Mouse (Mus musculus): ENCODE measurements at regions not wholly inside any gene's neighbourhood (a gene's known extent, or its start where the extent isn't known, plus 50 kb on each side); places are given as distances from the start of the nearest gene placed in this dataset.
"Not testable (repeated sequence)": the region's sequence is repeated elsewhere in the genome, so short reads cannot be mapped to it uniquely, and the experiment has no call there.

- H3K27ac ChIP-seq (replicated peaks) = no peak overlapping the region
- 50% methylated on average over 6 of the region's 6 CpGs for WGBS
- H3K36me3 ChIP-seq = no peaks in the 10 kb centered on the region
- no peak overlapping the region for H3K4me3 ChIP-seq (replicated peaks)
- ATAC-seq (ENCODE audit: insufficient number of reproducible peaks, low FRiP score, low TSS enrichment, low read depth) = no peak
- H3K9ac ChIP-seq = no peak overlapping the region
- H3K27me3 ChIP-seq = peaks cover 22% of the 10 kb centered on the region
- 0 out of 2 replicates have a peak overlapping the region, but pooled peaks have one; percentile 5 for H3K4me2 ChIP-seq (replicated peaks)
- H3K9me3 ChIP-seq (replicated peaks) = no peaks in the 10 kb centered on the region
- peaks cover 7% of the 10 kb centered on the region for H3K4me1 ChIP-seq
Measured at GRCm38 (mm10) chr17:83044515-83044914, 170.6 kb upstream of the Pkdcc start.

GRCm38 (mm10) chr17:83049972-83050535 is 165.0 kb upstream of the Pkdcc start:
- no peak overlapping the region for H3K9ac ChIP-seq
- WGBS = 71% methylated on average over 13 of the region's 13 CpGs
- no peak overlapping the region for H3K27ac ChIP-seq (replicated peaks)
- H3K9me3 ChIP-seq (replicated peaks) = no peaks in the 10 kb centered on the region
- no peaks in the 10 kb centered on the region for H3K36me3 ChIP-seq
- no peak overlapping the region for H3K4me3 ChIP-seq (replicated peaks)
- H3K27me3 ChIP-seq = peaks cover 34% of the 10 kb centered on the region
- H3K4me1 ChIP-seq = peaks cover 3% of the 10 kb centered on the region; the same call in 1 of the 2 replicates
- no peak overlapping the region for H3K4me2 ChIP-seq (replicated peaks)
- no peak for ATAC-seq (ENCODE audit: insufficient number of reproducible peaks, low FRiP score, low TSS enrichment, low read depth)

GRCm38 (mm10) chr17:83050591-83051197 is 164.4 kb upstream of the Pkdcc start:
- no peak for ATAC-seq (ENCODE audit: insufficient number of reproducible peaks, low FRiP score, low TSS enrichment, low read depth)
- peaks cover 30% of the 10 kb centered on the region for H3K27me3 ChIP-seq
- H3K4me1 ChIP-seq = peaks cover 3% of the 10 kb centered on the region; the same call in 1 of the 2 replicates
- H3K36me3 ChIP-seq = no peaks in the 10 kb centered on the region
- H3K4me2 ChIP-seq (replicated peaks) = no peak overlapping the region
- H3K27ac ChIP-seq (replicated peaks) = no peak overlapping the region
- no peaks in the 10 kb centered on the region for H3K9me3 ChIP-seq (replicated peaks)
- H3K9ac ChIP-seq = no peak overlapping the region
- WGBS = 31% methylated on average over 11 of the region's 11 CpGs
- H3K4me3 ChIP-seq (replicated peaks) = no peak overlapping the region

GRCm38 (mm10) chr17:83052613-83053140 is 162.4 kb upstream of the Pkdcc start:
- Histone ChIP-seq H3K4me1 (peaks cover 3% of the 10 kb centered on the region; the same call in 1 of the 2 replicates), H3K27me3 (peaks cover 23% of the 10 kb centered on the region)
- 52% methylated on average over 6 of the region's 6 CpGs for WGBS

GRCm38 (mm10) chr17:83057832-83058231 is 157.3 kb upstream of the Pkdcc start:
- 21% methylated on average over 3 of the region's 3 CpGs for WGBS
- Histone ChIP-seq H3K9me3 (replicated peaks) (no peaks in the 10 kb centered on the region), H3K27me3 (peaks cover 2% of the 10 kb centered on the region; the same call in 1 of the 2 replicates)

More at GRCm38 (mm10) chr17:83052613-83053140, 162.4 kb upstream of the Pkdcc start:
- no peaks in the 10 kb centered on the region for H3K9me3 ChIP-seq (replicated peaks)
- ATAC-seq (ENCODE audit: insufficient number of reproducible peaks, low FRiP score, low TSS enrichment, low read depth) = peak; percentile 61; the same call in 1 of the 2 replicates
- no peak overlapping the region for H3K4me2 ChIP-seq (replicated peaks)
- H3K4me3 ChIP-seq (replicated peaks) = no peak overlapping the region
- no peak overlapping the region for H3K27ac ChIP-seq (replicated peaks)
- H3K36me3 ChIP-seq = no peaks in the 10 kb centered on the region
- H3K9ac ChIP-seq = no peak overlapping the region

GRCm38 (mm10) chr17:83061843-83062242 is 153.2 kb upstream of the Pkdcc start:
- Histone ChIP-seq H3K27me3 (peaks cover 16% of the 10 kb centered on the region), H3K27ac (replicated peaks) (no peak overlapping the region), H3K36me3 (no peaks in the 10 kb centered on the region), H3K4me2 (replicated peaks) (no peak overlapping the region), H3K9ac (no peak overlapping the region), H3K4me3 (replicated peaks) (no peak overlapping the region), H3K4me1 (no peaks in the 10 kb centered on the region), H3K9me3 (replicated peaks) (no peaks in the 10 kb centered on the region)
- WGBS = 40% methylated on average over 6 of the region's 6 CpGs
- ATAC-seq (ENCODE audit: insufficient number of reproducible peaks, low FRiP score, low TSS enrichment, low read depth) = no peak

More at GRCm38 (mm10) chr17:83057832-83058231, 157.3 kb upstream of the Pkdcc start:
- Histone ChIP-seq H3K4me3 (replicated peaks) (no peak overlapping the region), H3K4me2 (replicated peaks) (no peak overlapping the region), H3K4me1 (no peaks in the 10 kb centered on the region), H3K27ac (replicated peaks) (no peak overlapping the region), H3K9ac (no peak overlapping the region), H3K36me3 (no peaks in the 10 kb centered on the region)
- ATAC-seq (ENCODE audit: insufficient number of reproducible peaks, low FRiP score, low TSS enrichment, low read depth) = no peak

- H3K9me3 ChIP-seq (replicated peaks) = no peaks in the 10 kb centered on the region
- no peak overlapping the region for H3K4me2 ChIP-seq (replicated peaks)
- ATAC-seq (ENCODE audit: insufficient number of reproducible peaks, low FRiP score, low TSS enrichment, low read depth) = no peak
- H3K27me3 ChIP-seq = peaks cover 19% of the 10 kb centered on the region
- 32% methylated on average over 4 of the region's 4 CpGs for WGBS
- H3K27ac ChIP-seq (replicated peaks) = no peak overlapping the region
- no peak overlapping the region for H3K9ac ChIP-seq
- H3K36me3 ChIP-seq = no peaks in the 10 kb centered on the region
- no peaks in the 10 kb centered on the region for H3K4me1 ChIP-seq
- no peak overlapping the region for H3K4me3 ChIP-seq (replicated peaks)
Measured at GRCm38 (mm10) chr17:83063848-83064247, 151.2 kb upstream of the Pkdcc start.

GRCm38 (mm10) chr17:83064376-83064775 is 150.7 kb upstream of the Pkdcc start:
- H3K4me1 ChIP-seq; H3K27ac ChIP-seq (replicated peaks); ATAC-seq (ENCODE audit: insufficient number of reproducible peaks, low FRiP score, low TSS enrichment, low read depth); H3K4me2 ChIP-seq (replicated peaks); H3K9me3 ChIP-seq (replicated peaks); H3K4me3 ChIP-seq (replicated peaks); H3K36me3 ChIP-seq; H3K9ac ChIP-seq: not testable (repeated sequence)
- H3K27me3 ChIP-seq = peaks cover 19% of the 10 kb centered on the region
- 17% methylated on average over 12 of the region's 12 CpGs for WGBS

GRCm38 (mm10) chr17:83069246-83069645 is 145.8 kb upstream of the Pkdcc start:
- ATAC-seq (ENCODE audit: insufficient number of reproducible peaks, low FRiP score, low TSS enrichment, low read depth) = no peak
- Histone ChIP-seq H3K9ac (no peak overlapping the region), H3K9me3 (replicated peaks) (no peaks in the 10 kb centered on the region), H3K27ac (replicated peaks) (no peak overlapping the region), H3K4me2 (replicated peaks) (no peak overlapping the region), H3K4me1 (no peaks in the 10 kb centered on the region), H3K4me3 (replicated peaks) (no peak overlapping the region), H3K36me3 (no peaks in the 10 kb centered on the region), H3K27me3 (peaks cover 34% of the 10 kb centered on the region)
- WGBS = 73% methylated on average over 4 of the region's 4 CpGs

GRCm38 (mm10) chr17:83071746-83072145 is 143.3 kb upstream of the Pkdcc start:
- ATAC-seq (ENCODE audit: insufficient number of reproducible peaks, low FRiP score, low TSS enrichment, low read depth) = no peak
- no peaks in the 10 kb centered on the region for H3K36me3 ChIP-seq
- H3K9me3 ChIP-seq (replicated peaks) = no peaks in the 10 kb centered on the region
- no peaks in the 10 kb centered on the region for H3K4me1 ChIP-seq
- whole genome bisulfite sequencing = 57% methylated on average over 6 of the region's 6 CpGs
- H3K4me3 ChIP-seq (replicated peaks) = no peak overlapping the region
- H3K4me2 ChIP-seq (replicated peaks) = no peak overlapping the region
- peaks cover 29% of the 10 kb centered on the region for H3K27me3 ChIP-seq
- H3K9ac ChIP-seq = no peak overlapping the region
- H3K27ac ChIP-seq (replicated peaks) = no peak overlapping the region

GRCm38 (mm10) chr17:83072175-83072574 is 142.9 kb upstream of the Pkdcc start:
- H3K27me3 ChIP-seq = peaks cover 33% of the 10 kb centered on the region
- no peak for ATAC-seq (ENCODE audit: insufficient number of reproducible peaks, low FRiP score, low TSS enrichment, low read depth)

More at GRCm38 (mm10) chr17:83072175-83072574, 142.9 kb upstream of the Pkdcc start:
- Histone ChIP-seq H3K27ac (replicated peaks) (no peak overlapping the region), H3K4me3 (replicated peaks) (no peak overlapping the region), H3K4me1 (no peaks in the 10 kb centered on the region), H3K9ac (no peak overlapping the region), H3K36me3 (no peaks in the 10 kb centered on the region), H3K9me3 (replicated peaks) (no peaks in the 10 kb centered on the region), H3K4me2 (replicated peaks) (no peak overlapping the region)
- WGBS = 34% methylated on average over 4 of the region's 4 CpGs

Measured in embryonic facial prominence, embryonic 15.5 days (tissue).